Mouse (Mus musculus) C2C12 (cell line): ENCODE results near the gene Cyp4f15. TPM values are rescaled to one million over a fixed set of nuclear protein-coding genes. Genes with fewer than 3 reads are reported as not detected.

Experiments used
- H3K27me3 ChIP-seq: one replicate; pipeline ENCODE4 v1.6.1; 2011; ENCODE audit not compliant: control insufficient read depth, insufficient read depth, insufficient read length
- H3K36me3 ChIP-seq: one replicate; pipeline ENCODE4 v1.6.1; 2011; ENCODE audit not compliant: control insufficient read depth, insufficient read depth
- H3K4me3 ChIP-seq: one replicate; pipeline ENCODE4 v1.5.1; 2011; ENCODE audit warnings: mild to moderate bottlenecking, control low read depth; ENCODE audit not compliant: poor library complexity, insufficient read depth, severe bottlenecking
- H3K79me2 ChIP-seq: one replicate; pipeline ENCODE4 v1.6.1; 2011; ENCODE audit not compliant: control insufficient read depth, insufficient read depth
- H3K79me3 ChIP-seq: one replicate; pipeline ENCODE4 v1.6.1; 2011; ENCODE audit warnings: low read depth, control low read depth
- H3ac ChIP-seq: one replicate; pipeline ENCODE3; 2011; ENCODE audit warnings: low read depth; ENCODE audit not compliant: control insufficient read depth, insufficient read length
- CEBPB ChIP-seq: IDR thresholded peaks from one replicate; pipeline ENCODE4 v1.6.1; 2011; ENCODE audit warnings: low read depth, mild to moderate bottlenecking, control low read depth, moderate library complexity
- CTCF ChIP-seq: IDR thresholded peaks from one replicate; pipeline ENCODE4 v1.5.1; 2011; ENCODE audit not compliant: control insufficient read depth, insufficient read depth, insufficient read length
- FOSL1 ChIP-seq: IDR thresholded peaks from one replicate; pipeline ENCODE4 v1.8.0; 2011; ENCODE audit warnings: mild to moderate bottlenecking, low read length; ENCODE audit not compliant: poor library complexity, insufficient read depth, severe bottlenecking
- MAX ChIP-seq: IDR thresholded peaks from one replicate; pipeline ENCODE4 v1.6.1; 2011; ENCODE audit warnings: mild to moderate bottlenecking, control low read depth
- MYOD1 ChIP-seq: IDR thresholded peaks from one replicate; pipeline ENCODE4 v1.6.1; 2011; ENCODE audit warnings: low read depth; ENCODE audit not compliant: control insufficient read depth, insufficient read length
- MYOG ChIP-seq: IDR thresholded peaks from one replicate; pipeline ENCODE4 v1.6.1; 2011; ENCODE audit not compliant: control insufficient read depth, insufficient read length; ENCODE audit errors: extremely low read depth
- USF1 ChIP-seq: IDR thresholded peaks from one replicate; pipeline ENCODE4 v1.6.1; 2011; ENCODE audit warnings: low read depth, mild to moderate bottlenecking, control low read depth, moderate library complexity
- polyA plus RNA-seq: library from polyadenylated mRNA; unstranded; fragments of >200 nt; fragmentation: generic; extraction: Trizol; gene quantifications from one replicate; pipeline ENCODE4 v1.2.1, GENCODE M21; 2012; ENCODE audit warnings: missing spikeins

Cyp4f15 gene
- polyA plus RNA-seq, 1 experiment, result not detected

DNA sequence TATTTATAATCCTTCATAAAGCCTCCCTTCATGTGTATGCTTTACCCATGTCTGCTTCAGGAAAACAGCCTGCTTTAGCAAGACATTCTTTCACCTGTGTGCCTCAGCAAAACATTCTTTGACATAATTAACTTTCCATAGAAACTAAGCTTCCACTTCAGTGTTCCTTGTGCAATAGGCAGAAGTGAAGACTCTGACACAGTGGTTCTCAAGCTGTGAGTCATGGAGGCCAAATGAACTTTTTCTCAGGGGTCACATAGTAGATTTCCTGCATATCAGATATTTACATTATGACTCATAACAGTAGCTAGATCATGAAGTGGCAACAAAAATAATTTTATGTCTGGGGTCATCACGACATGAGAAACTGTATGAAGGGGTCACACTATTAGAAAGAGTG, 53.0 kb downstream of the Cyp4f15 start:
- no peaks in the 10 kb centered on the region for H3K36me3 ChIP-seq
- H3K79me2 ChIP-seq, result no peaks in the 10 kb centered on the region
- no peak overlapping the region for H3ac ChIP-seq
- H3K4me3 ChIP-seq, result no peak overlapping the region
- TF ChIP-seq USF1 (no peak), CEBPB (peak; percentile 51)
- no peaks in the 10 kb centered on the region for H3K79me3 ChIP-seq
- no peaks in the 10 kb centered on the region for H3K27me3 ChIP-seq

DNA sequence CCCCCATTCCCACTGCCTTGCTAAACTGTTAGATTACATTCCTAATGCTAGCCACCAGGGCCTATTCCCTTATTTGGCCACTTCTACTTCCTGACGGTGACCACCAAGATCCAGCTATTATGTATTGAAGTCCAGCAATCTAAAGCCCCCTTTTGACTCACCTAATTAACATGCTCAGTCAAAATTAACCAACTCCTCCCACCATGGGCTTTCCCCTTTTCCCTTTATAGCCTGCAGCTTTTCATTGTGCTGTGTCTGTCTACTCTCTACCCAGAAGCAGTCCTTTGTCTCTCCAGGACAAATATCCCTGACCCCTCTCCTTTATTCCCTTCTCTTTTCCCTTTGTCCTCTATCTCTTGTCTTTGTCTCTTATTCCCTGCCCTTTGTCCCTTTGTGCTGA, 55.6 kb downstream of the Cyp4f15 start:
- no peaks in the 10 kb centered on the region for H3K79me3 ChIP-seq
- TF ChIP-seq MYOD1 (no peak), MYOG (no peak), MAX (no peak), CEBPB (no peak), CTCF (no peak), USF1 (no peak), FOSL1 (no peak)
- no peaks in the 10 kb centered on the region for H3K27me3 ChIP-seq

DNA sequence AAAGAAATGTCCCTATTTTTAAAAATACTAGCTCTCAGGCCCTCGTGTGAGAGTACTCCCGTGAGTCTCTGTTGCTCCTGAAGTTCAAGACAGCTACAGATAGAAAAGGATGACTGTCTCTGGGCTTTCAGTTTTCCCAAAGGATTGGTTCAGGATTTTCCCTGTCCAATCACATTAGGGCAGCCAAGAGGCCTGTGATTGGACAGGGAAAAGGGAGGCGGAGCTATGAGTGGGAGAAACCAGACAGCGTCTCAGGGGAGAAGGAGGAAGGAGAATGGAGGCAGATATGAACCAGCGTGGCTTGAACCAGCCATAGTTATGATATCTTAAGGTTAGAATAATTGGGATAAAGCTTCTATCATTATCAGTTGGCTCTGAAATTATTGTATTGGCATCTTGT, 65.2 kb downstream of the Cyp4f15 start:
- Histone ChIP-seq H3ac (no peak overlapping the region), H3K4me3 (no peak overlapping the region), H3K27me3 (no peaks in the 10 kb centered on the region), H3K36me3 (no peaks in the 10 kb centered on the region), H3K79me3 (no peaks in the 10 kb centered on the region), H3K79me2 (no peaks in the 10 kb centered on the region)
- no peak for TF ChIP-seq MYOD1
- TF ChIP-seq MAX, result no peak
- TF ChIP-seq CEBPB, result no peak
- no peak for TF ChIP-seq USF1
- no peak for TF ChIP-seq MYOG
- no peak for TF ChIP-seq FOSL1
- TF ChIP-seq CTCF, result no peak

More for the DNA sequence above, 55.6 kb downstream of the Cyp4f15 start:
- no peak overlapping the region for H3K4me3 ChIP-seq
- H3K79me2 ChIP-seq, result no peaks in the 10 kb centered on the region
- H3ac ChIP-seq, result no peak overlapping the region
- H3K36me3 ChIP-seq, result no peaks in the 10 kb centered on the region

Other genes with a start within 250 kb of the Cyp4f15 start
- gene Cyp4f39, start 232.9 kb upstream of the Cyp4f15 start, polyA plus RNA-seq, result 0.02 TPM
- gene Cyp4f17, start 179.6 kb upstream of the Cyp4f15 start, polyA plus RNA-seq, result 1.3 TPM
- 19.6 TPM for gene Cyp4f16, start 149.1 kb upstream of the Cyp4f15 start, polyA plus RNA-seq
- not detected for gene Cyp4f37, start 64.3 kb upstream of the Cyp4f15 start, polyA plus RNA-seq
- gene Cyp4f40, start 26.7 kb upstream of the Cyp4f15 start, polyA plus RNA-seq, result 0.13 TPM
- gene Zfp871, start 102.7 kb downstream of the Cyp4f15 start, polyA plus RNA-seq, result 2.0 TPM
- 0.01 TPM for gene Zfp811, start 124.3 kb downstream of the Cyp4f15 start, polyA plus RNA-seq
- 1.3 TPM for gene Zfp799, start 144.6 kb downstream of the Cyp4f15 start, polyA plus RNA-seq
- gene Zfp870, start 206.0 kb downstream of the Cyp4f15 start, polyA plus RNA-seq, result 0.99 TPM
- gene Cyp4f14, start 231.7 kb downstream of the Cyp4f15 start, polyA plus RNA-seq, result 0.02 TPM